Mouse (Mus musculus) myocyte (in vitro differentiated cells): ENCODE data around the gene Abraxas1. TPM values are rescaled to one million over a fixed set of nuclear protein-coding genes. Genes with fewer than 3 reads are reported as not detected.

Experiments used
- H3K27me3 ChIP-seq: one replicate; pipeline ENCODE4 v1.6.1; 2011; ENCODE audit not compliant: control insufficient read depth, insufficient read depth, insufficient read length
- H3K36me3 ChIP-seq: one replicate; pipeline ENCODE4 v1.6.1; 2011; ENCODE audit not compliant: control insufficient read depth, insufficient read depth
- H3K4me2 ChIP-seq: one replicate; pipeline ENCODE4 v1.6.1; 2011; ENCODE audit warnings: low read depth, control low read depth
- H3K4me3 ChIP-seq: one replicate; pipeline ENCODE4 v1.5.1; 2011; ENCODE audit warnings: mild to moderate bottlenecking, control low read depth, moderate library complexity
- H3K79me2 ChIP-seq: one replicate; pipeline ENCODE4 v1.6.1; 2011; ENCODE audit not compliant: control insufficient read depth, insufficient read depth
- H3ac ChIP-seq: one replicate; pipeline ENCODE4 v1.6.1; 2011; ENCODE audit not compliant: control insufficient read depth, insufficient read length
- CEBPB ChIP-seq: IDR thresholded peaks from 2 replicates; pipeline ENCODE4 v1.6.1; 2011; ENCODE audit warnings: mild to moderate bottlenecking, moderate library complexity; ENCODE audit not compliant: poor library complexity, insufficient read depth, severe bottlenecking
- E2F4 ChIP-seq: IDR thresholded peaks from one replicate; pipeline ENCODE4 v1.6.1; 2011; ENCODE audit warnings: mild to moderate bottlenecking, control low read depth, moderate library complexity; ENCODE audit not compliant: insufficient read depth
- MAX ChIP-seq: IDR thresholded peaks from one replicate; pipeline ENCODE4 v1.6.1; 2011; ENCODE audit warnings: low read depth, mild to moderate bottlenecking, control low read depth
- MYOD1 ChIP-seq, 3 experiments: IDR thresholded peaks; one replicate each; pipeline ENCODE4 v1.6.1; 2011; ENCODE audit warnings: control low read depth in 2 of 3, low read depth in 2 of 3, mild to moderate bottlenecking in 2 of 3, moderate library complexity in 1 of 3; ENCODE audit not compliant: insufficient read length in 2 of 3, control insufficient read depth in 1 of 3
- MYOG ChIP-seq, 3 experiments: IDR thresholded peaks; one replicate each; pipeline ENCODE4 v1.6.1; 2011; ENCODE audit warnings: control low read depth in 2 of 3, low read depth in 2 of 3, mild to moderate bottlenecking in 2 of 3; ENCODE audit not compliant: insufficient read length in 2 of 3, control insufficient read depth in 1 of 3, insufficient read depth in 1 of 3
- POLR2A ChIP-seq: IDR thresholded peaks from one replicate; pipeline ENCODE4 v1.6.1; 2011; ENCODE audit warnings: low read depth, mild to moderate bottlenecking, control low read depth, moderate library complexity; ENCODE audit not compliant: insufficient read length
- POLR2AphosphoS2 ChIP-seq: IDR thresholded peaks from one replicate; pipeline ENCODE4 v1.6.1; 2011; ENCODE audit warnings: low read depth, control low read depth; ENCODE audit not compliant: insufficient read length
- REST ChIP-seq: IDR thresholded peaks from one replicate; pipeline ENCODE4 v1.6.1; 2011; ENCODE audit warnings: mild to moderate bottlenecking, control low read depth, moderate library complexity; ENCODE audit not compliant: insufficient read depth, insufficient read length
- SRF ChIP-seq: IDR thresholded peaks from one replicate; pipeline ENCODE4 v1.6.1; 2011; ENCODE audit warnings: low read depth; ENCODE audit not compliant: control insufficient read depth, insufficient read length
- TCF12 ChIP-seq: IDR thresholded peaks from one replicate; pipeline ENCODE4 v1.6.1; 2011; ENCODE audit warnings: mild to moderate bottlenecking, control low read depth; ENCODE audit not compliant: poor library complexity, insufficient read depth, severe bottlenecking
- TCF3 ChIP-seq: IDR thresholded peaks from one replicate; pipeline ENCODE4 v1.6.1; 2011; ENCODE audit warnings: low read depth, control low read depth; ENCODE audit not compliant: insufficient read length
- USF1 ChIP-seq: IDR thresholded peaks from one replicate; pipeline ENCODE4 v1.6.1; 2011; ENCODE audit warnings: low read depth, mild to moderate bottlenecking, control low read depth, moderate library complexity
- polyA plus RNA-seq: library from polyadenylated mRNA; unstranded; fragments of >200 nt; fragmentation: generic; extraction: Trizol; gene quantifications from one replicate; pipeline ENCODE4 v1.2.1, GENCODE M21; 2012; ENCODE audit warnings: missing spikeins

Gene Abraxas1
- polyA plus RNA-seq, 1 experiment: 7.6 TPM

GRCm38 (mm10) chr5:100792261-100792660 lies 28.5 kb downstream of the Abraxas1 start:
- Histone ChIP-seq H3ac (no peak overlapping the region), H3K4me2 (no peak overlapping the region), H3K4me3 (no peak overlapping the region), H3K27me3 (no peaks in the 10 kb centered on the region), H3K36me3 (peaks cover 21% of the 10 kb centered on the region), H3K79me2 (peaks cover 1% of the 10 kb centered on the region)
- no peak for TF ChIP-seq USF1
- TF ChIP-seq SRF: no peak
- no peak for TF ChIP-seq CEBPB
- TF ChIP-seq MYOG (IDR thresholded peaks at IDR 0.05; ENCODE audit: control insufficient read depth in 1 of 3, insufficient read depth in 1 of 3, insufficient read length in 2 of 3, low read depth in 2 of 3): no peak
- TF ChIP-seq MYOD1 (IDR thresholded peaks at IDR 0.05; ENCODE audit: control insufficient read depth in 1 of 3, insufficient read length in 2 of 3, low read depth in 2 of 3): no peak
- no peak for TF ChIP-seq E2F4
- TF ChIP-seq MAX: no peak
- TF ChIP-seq TCF3: no peak
- no peak for TF ChIP-seq POLR2AphosphoS2
- TF ChIP-seq REST: no peak
- TF ChIP-seq TCF12: no peak
- no peak for TF ChIP-seq POLR2A

GRCm38 (mm10) chr5:100787527-100787926 lies 33.2 kb downstream of the Abraxas1 start:
- TF ChIP-seq E2F4: no peak
- no peak for TF ChIP-seq POLR2AphosphoS2
- no peak for TF ChIP-seq TCF3
- TF ChIP-seq MYOG (IDR thresholded peaks at IDR 0.05; ENCODE audit: control insufficient read depth in 1 of 3, insufficient read depth in 1 of 3, insufficient read length in 2 of 3, low read depth in 2 of 3): no peak
- no peak for TF ChIP-seq POLR2A
- no peak for TF ChIP-seq TCF12
- no peaks in the 10 kb centered on the region for H3K79me2 ChIP-seq
- no peak overlapping the region for H3ac ChIP-seq
- no peak overlapping the region for H3K4me2 ChIP-seq
- H3K4me3 ChIP-seq: no peak overlapping the region
- H3K36me3 ChIP-seq: peaks cover 22% of the 10 kb centered on the region
- H3K27me3 ChIP-seq: no peaks in the 10 kb centered on the region

GRCm38 (mm10) chr5:100779002-100779401 lies 41.8 kb downstream of the Abraxas1 start:
- no peak overlapping the region for H3K4me3 ChIP-seq
- no peak overlapping the region for H3K4me2 ChIP-seq
- no peaks in the 10 kb centered on the region for H3K27me3 ChIP-seq
- H3ac ChIP-seq: no peak overlapping the region
- TF ChIP-seq MYOG (IDR thresholded peaks at IDR 0.05; ENCODE audit: control insufficient read depth in 1 of 3, insufficient read depth in 1 of 3, insufficient read length in 2 of 3, low read depth in 2 of 3): no peak
- no peak for TF ChIP-seq REST
- no peak for TF ChIP-seq POLR2AphosphoS2
- TF ChIP-seq MYOD1 (IDR thresholded peaks at IDR 0.05; ENCODE audit: control insufficient read depth in 1 of 3, insufficient read length in 2 of 3, low read depth in 2 of 3): no peak
- TF ChIP-seq POLR2A: no peak
- TF ChIP-seq SRF: no peak
- TF ChIP-seq E2F4: no peak
- TF ChIP-seq TCF3: no peak
- TF ChIP-seq TCF12: no peak
- TF ChIP-seq CEBPB: no peak
- TF ChIP-seq MAX: no peak
- TF ChIP-seq USF1: no peak
- peaks cover 13% of the 10 kb centered on the region for H3K36me3 ChIP-seq
- H3K79me2 ChIP-seq: no peaks in the 10 kb centered on the region

GRCm38 (mm10) chr5:100776900-100777299 lies 43.9 kb downstream of the Abraxas1 start:
- Histone ChIP-seq H3K4me2 (no peak overlapping the region), H3K36me3 (peaks cover 5% of the 10 kb centered on the region)

GRCm38 (mm10) chr5:100775778-100776404 lies 44.9 kb downstream of the Abraxas1 start:
- no peak overlapping the region for H3K4me2 ChIP-seq
- H3K4me3 ChIP-seq: no peak overlapping the region
- TF ChIP-seq USF1: no peak
- no peak for TF ChIP-seq REST
- no peaks in the 10 kb centered on the region for H3K27me3 ChIP-seq
- no peaks in the 10 kb centered on the region for H3K79me2 ChIP-seq
- H3K36me3 ChIP-seq: peaks cover 8% of the 10 kb centered on the region
- no peak overlapping the region for H3ac ChIP-seq

More at GRCm38 (mm10) chr5:100776900-100777299, 43.9 kb downstream of the Abraxas1 start:
- Histone ChIP-seq H3K27me3 (no peaks in the 10 kb centered on the region), H3ac (no peak overlapping the region), H3K79me2 (no peaks in the 10 kb centered on the region), H3K4me3 (no peak overlapping the region)
- no peak for TF ChIP-seq E2F4
